Mouse (Mus musculus): ENCODE data around the gene Gdf9. TPM values are rescaled to one million over a fixed set of nuclear protein-coding genes. Genes with fewer than 3 reads are reported as not detected.

Gdf9 gene
- polyA plus RNA-seq, 1 experiment = 10.1 TPM

- H3K4me3 ChIP-seq (ENCODE audit: control insufficient read depth, low read depth, low read length) = peak overlapping the region; percentile 68
- TF ChIP-seq CTCF (IDR thresholded peaks at IDR 0.05; ENCODE audit: control insufficient read depth, insufficient read depth, insufficient replicate concordance, low read depth, low read length) (no peak), POLR2A (IDR thresholded peaks at IDR 0.05; ENCODE audit: control insufficient read depth, low read depth, low read length) (no peak)
- H3K27ac ChIP-seq (ENCODE audit: control insufficient read depth, insufficient read depth, low read depth, low read length) = peak overlapping the region; percentile 52; the same call in 1 of the 2 replicates
- peaks cover 7% of the 10 kb centered on the region for H3K4me1 ChIP-seq (ENCODE audit: control insufficient read depth, insufficient read depth, low read length)
- no peaks in the 10 kb centered on the region for H3K36me3 ChIP-seq (ENCODE audit: control insufficient read depth, insufficient read depth, low read length)
- no peaks in the 10 kb centered on the region for H3K27me3 ChIP-seq (ENCODE audit: control insufficient read depth, insufficient read depth, low read length)
Observed at GRCm38 (mm10) chr11:53429182-53429581, 1.6 kb upstream of the Gdf9 start.

DNA sequence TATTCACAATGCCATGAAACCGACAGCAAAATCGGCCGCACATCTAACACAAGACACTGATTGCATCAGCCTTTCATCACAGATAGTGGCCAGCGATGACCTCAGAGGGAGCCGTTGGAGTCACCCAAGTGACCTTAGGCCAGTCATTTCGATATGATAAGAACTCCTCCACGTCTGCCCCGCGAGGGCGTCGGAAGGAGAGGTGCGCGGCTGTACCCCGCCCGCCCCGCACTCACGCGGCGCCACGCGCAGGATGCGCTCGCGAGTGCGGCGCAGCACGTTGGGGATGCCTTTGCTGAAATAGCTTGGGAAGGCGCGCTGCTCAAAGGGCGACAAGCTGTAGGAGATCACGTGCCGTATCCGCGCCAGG is 538 bp upstream of the Gdf9 start:
- Histone ChIP-seq H3K4me3 (ENCODE audit: control insufficient read depth, low read depth, low read length) (peak overlapping the region; percentile 94), H3K36me3 (ENCODE audit: control insufficient read depth, insufficient read depth, low read length) (no peaks in the 10 kb centered on the region), H3K27me3 (ENCODE audit: control insufficient read depth, insufficient read depth, low read length) (no peaks in the 10 kb centered on the region), H3K27ac (ENCODE audit: control insufficient read depth, insufficient read depth, low read depth, low read length) (peak overlapping the region; percentile 90), H3K4me1 (ENCODE audit: control insufficient read depth, insufficient read depth, low read length) (peaks cover 7% of the 10 kb centered on the region)
- TF ChIP-seq POLR2A (IDR thresholded peaks at IDR 0.05; ENCODE audit: control insufficient read depth, low read depth, low read length) = no peak; the same call in 1 of the 2 replicates
- TF ChIP-seq CTCF (IDR thresholded peaks at IDR 0.05; ENCODE audit: control insufficient read depth, insufficient read depth, insufficient replicate concordance, low read depth, low read length) = no peak

- Histone ChIP-seq H3K27me3 (ENCODE audit: control insufficient read depth, insufficient read depth, low read length) (no peaks in the 10 kb centered on the region), H3K36me3 (ENCODE audit: control insufficient read depth, insufficient read depth, low read length) (no peaks in the 10 kb centered on the region), H3K27ac (ENCODE audit: control insufficient read depth, insufficient read depth, low read depth, low read length) (peak overlapping the region; percentile 91), H3K4me3 (ENCODE audit: control insufficient read depth, low read depth, low read length) (peak overlapping the region; percentile 94), H3K4me1 (ENCODE audit: control insufficient read depth, insufficient read depth, low read length) (peaks cover 7% of the 10 kb centered on the region)
- TF ChIP-seq POLR2A (IDR thresholded peaks at IDR 0.05; ENCODE audit: control insufficient read depth, low read depth, low read length) (no peak), CTCF (IDR thresholded peaks at IDR 0.05; ENCODE audit: control insufficient read depth, insufficient read depth, insufficient replicate concordance, low read depth, low read length) (no peak)
Observed at GRCm38 (mm10) chr11:53431347-53432056, 679 bp downstream of the Gdf9 start.

DNA sequence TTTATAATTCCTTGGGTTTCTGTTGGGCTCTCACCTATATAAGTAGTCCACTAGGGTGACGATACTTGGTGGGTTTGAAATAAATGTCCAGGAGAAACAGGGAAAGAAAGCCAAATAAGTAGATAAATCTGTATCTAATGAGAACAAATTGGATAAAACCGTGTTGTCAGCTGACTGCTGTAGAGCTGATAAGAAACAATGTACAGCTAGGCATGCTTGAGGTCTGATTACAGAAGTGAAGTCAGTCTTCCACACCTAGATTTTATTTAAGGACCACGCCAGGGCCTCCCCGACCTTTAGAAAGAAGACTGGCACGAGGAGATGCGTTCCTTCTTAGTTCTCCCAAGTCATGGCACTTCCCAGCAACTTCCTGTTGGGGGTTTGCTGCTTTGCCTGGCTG is 2.2 kb downstream of the Gdf9 start:
- Histone ChIP-seq H3K4me1 (ENCODE audit: control insufficient read depth, insufficient read depth, low read length) (peaks cover 7% of the 10 kb centered on the region), H3K27ac (ENCODE audit: control insufficient read depth, insufficient read depth, low read depth, low read length) (no peak overlapping the region), H3K4me3 (ENCODE audit: control insufficient read depth, low read depth, low read length) (no peak overlapping the region), H3K27me3 (ENCODE audit: control insufficient read depth, insufficient read depth, low read length) (no peaks in the 10 kb centered on the region), H3K36me3 (ENCODE audit: control insufficient read depth, insufficient read depth, low read length) (no peaks in the 10 kb centered on the region)
- TF ChIP-seq CTCF (IDR thresholded peaks at IDR 0.05; ENCODE audit: control insufficient read depth, insufficient read depth, insufficient replicate concordance, low read depth, low read length) (no peak), POLR2A (IDR thresholded peaks at IDR 0.05; ENCODE audit: control insufficient read depth, low read depth, low read length) (no peak)

DNA sequence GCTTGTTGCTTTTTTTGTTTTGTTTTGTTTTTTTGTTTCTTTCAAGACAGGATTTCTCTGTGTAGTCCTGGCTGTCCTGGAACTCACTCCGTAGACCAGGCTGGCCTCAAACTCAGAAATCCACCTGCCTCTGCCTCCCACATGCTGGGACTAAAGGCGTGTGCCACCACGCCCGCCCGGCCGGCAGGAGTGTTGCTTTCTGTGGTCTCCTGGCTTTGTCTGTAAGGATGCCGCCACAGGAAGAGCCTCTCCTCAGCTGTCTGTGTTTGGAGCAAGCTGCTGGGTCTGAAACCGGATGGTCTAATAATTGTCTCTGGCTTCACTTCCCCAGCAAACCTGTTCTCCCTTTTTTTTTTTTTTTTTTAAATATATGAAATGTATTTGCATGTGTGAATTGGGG is 4.7 kb downstream of the Gdf9 start:
- H3K36me3 ChIP-seq (ENCODE audit: control insufficient read depth, insufficient read depth, low read length) = no peaks in the 10 kb centered on the region
- no peak for TF ChIP-seq CTCF (IDR thresholded peaks at IDR 0.05; ENCODE audit: control insufficient read depth, insufficient read depth, insufficient replicate concordance, low read depth, low read length)
- no peak for TF ChIP-seq POLR2A (IDR thresholded peaks at IDR 0.05; ENCODE audit: control insufficient read depth, low read depth, low read length)
- H3K4me1 ChIP-seq (ENCODE audit: control insufficient read depth, insufficient read depth, low read length) = peaks cover 3% of the 10 kb centered on the region
- no peak overlapping the region for H3K4me3 ChIP-seq (ENCODE audit: control insufficient read depth, low read depth, low read length)
- H3K27ac ChIP-seq (ENCODE audit: control insufficient read depth, insufficient read depth, low read depth, low read length) = no peak overlapping the region
- H3K27me3 ChIP-seq (ENCODE audit: control insufficient read depth, insufficient read depth, low read length) = no peaks in the 10 kb centered on the region

DNA sequence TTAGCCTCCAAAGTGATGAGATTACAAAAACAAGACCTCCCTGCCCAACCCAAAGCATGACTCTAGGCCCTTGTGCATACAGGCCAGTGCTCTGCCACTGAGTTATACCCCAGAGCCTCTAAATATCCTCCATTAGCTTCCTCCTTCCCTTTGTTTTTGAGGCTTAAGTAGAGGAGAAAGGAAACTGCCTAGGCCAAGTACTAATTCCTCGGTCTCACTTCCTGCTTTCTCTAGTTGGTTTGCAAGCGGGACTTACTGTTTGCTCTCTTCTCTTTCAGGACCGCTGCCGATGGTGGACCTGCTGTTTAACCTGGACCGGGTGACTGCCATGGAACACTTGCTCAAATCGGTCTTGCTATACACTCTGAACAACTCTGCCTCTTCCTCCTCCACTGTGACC is 5.5 kb downstream of the Gdf9 start:
- H3K27me3 ChIP-seq (ENCODE audit: control insufficient read depth, insufficient read depth, low read length) = no peaks in the 10 kb centered on the region
- H3K4me1 ChIP-seq (ENCODE audit: control insufficient read depth, insufficient read depth, low read length) = peaks cover 2% of the 10 kb centered on the region
- H3K36me3 ChIP-seq (ENCODE audit: control insufficient read depth, insufficient read depth, low read length) = no peaks in the 10 kb centered on the region
- H3K4me3 ChIP-seq (ENCODE audit: control insufficient read depth, low read depth, low read length) = no peak overlapping the region
- no peak overlapping the region for H3K27ac ChIP-seq (ENCODE audit: control insufficient read depth, insufficient read depth, low read depth, low read length)
- TF ChIP-seq POLR2A (IDR thresholded peaks at IDR 0.05; ENCODE audit: control insufficient read depth, low read depth, low read length) (no peak), CTCF (IDR thresholded peaks at IDR 0.05; ENCODE audit: control insufficient read depth, insufficient read depth, insufficient replicate concordance, low read depth, low read length) (no peak)

GRCm38 (mm10) chr11:53441921-53442320 is 11.1 kb downstream of the Gdf9 start:
- Histone ChIP-seq H3K36me3 (ENCODE audit: control insufficient read depth, insufficient read depth, low read length) (no peaks in the 10 kb centered on the region), H3K27ac (ENCODE audit: control insufficient read depth, insufficient read depth, low read depth, low read length) (no peak overlapping the region), H3K27me3 (ENCODE audit: control insufficient read depth, insufficient read depth, low read length) (no peaks in the 10 kb centered on the region), H3K4me3 (ENCODE audit: control insufficient read depth, low read depth, low read length) (no peak overlapping the region), H3K4me1 (ENCODE audit: control insufficient read depth, insufficient read depth, low read length) (no peaks in the 10 kb centered on the region)
- TF ChIP-seq CTCF (IDR thresholded peaks at IDR 0.05; ENCODE audit: control insufficient read depth, insufficient read depth, insufficient replicate concordance, low read depth, low read length) = no peak
- TF ChIP-seq POLR2A (IDR thresholded peaks at IDR 0.05; ENCODE audit: control insufficient read depth, low read depth, low read length) = peak; percentile 41; the same call in 1 of the 2 replicates
